Mouse (Mus musculus): ENCODE data around the gene Cacna1c. TPM values are rescaled to one million over a fixed set of nuclear protein-coding genes. Genes with fewer than 3 reads are reported as not detected.
"Not testable (repeated sequence)": the region's sequence is repeated elsewhere in the genome, so short reads cannot be mapped to it uniquely, and the experiment has no call there.

Gene Cacna1c
- polyA plus RNA-seq, 1 experiment, result 1.3 TPM

GRCm38 (mm10) chr6:118608906-118609305, 587.3 kb downstream of the Cacna1c start:
- TF ChIP-seq FLI1 (IDR thresholded peaks at IDR 0.05; ENCODE audit: low read length), result no peak
- Histone ChIP-seq H3K4me3 (replicated peaks) (no peak overlapping the region), H3K27me3 (replicated peaks) (peaks cover 51% of the 10 kb centered on the region), H3K4me1 (no peaks in the 10 kb centered on the region), H3K36me3 (replicated peaks; ENCODE audit: low read length) (no peaks in the 10 kb centered on the region), H3K9me3 (no peaks in the 10 kb centered on the region)

DNA sequence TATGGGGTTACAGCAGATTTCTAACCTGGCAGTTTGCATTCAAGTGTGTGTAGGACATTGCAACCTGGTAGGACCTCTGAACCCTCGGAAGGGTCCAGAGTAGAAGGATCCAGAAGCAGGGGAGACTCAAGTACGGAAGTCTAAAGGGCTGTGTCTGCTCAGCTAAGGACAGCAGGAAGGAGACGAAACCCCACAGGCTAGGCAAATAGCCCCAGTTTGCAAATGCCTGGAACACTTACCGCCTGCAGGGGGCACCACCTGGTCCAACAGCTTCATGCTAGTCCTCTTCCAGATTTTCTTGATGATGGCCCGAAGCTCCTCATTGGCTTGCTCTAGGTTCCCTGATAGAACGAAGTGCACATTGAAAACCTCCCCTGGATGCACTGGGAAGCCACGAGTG, 590.2 kb downstream of the Cacna1c start:
- Histone ChIP-seq H3K36me3 (replicated peaks; ENCODE audit: low read length) (no peaks in the 10 kb centered on the region), H3K9me3 (no peaks in the 10 kb centered on the region), H3K27me3 (replicated peaks) (peaks cover 59% of the 10 kb centered on the region), H3K4me3 (replicated peaks) (no peak overlapping the region), H3K4me1 (no peaks in the 10 kb centered on the region)
- TF ChIP-seq FLI1 (IDR thresholded peaks at IDR 0.05; ENCODE audit: low read length) (no peak), GATA1 (IDR thresholded peaks at IDR 0.05; ENCODE audit: borderline replicate concordance, low read length) (no peak)

DNA sequence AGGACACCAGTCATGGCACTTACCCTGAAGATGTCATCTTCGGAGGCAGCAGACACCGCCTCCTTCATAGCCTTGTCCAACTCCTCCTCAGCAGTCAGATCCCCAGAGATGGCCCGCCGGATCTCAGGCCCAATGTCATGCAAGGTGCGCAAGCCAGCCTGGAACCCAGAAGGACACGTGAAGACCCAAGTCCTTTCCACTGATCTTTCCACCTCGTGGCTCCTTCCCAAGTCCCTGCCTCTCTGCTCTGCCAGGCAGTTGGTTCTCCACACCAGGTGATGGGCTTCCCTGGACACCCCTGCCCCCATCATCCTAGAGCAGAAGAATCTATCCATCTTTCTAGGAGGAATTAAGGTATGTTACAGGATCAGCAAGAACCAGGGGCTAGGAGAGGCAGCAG, 592.4 kb downstream of the Cacna1c start:
- Histone ChIP-seq H3K9me3 (no peaks in the 10 kb centered on the region), H3K4me3 (replicated peaks) (no peak overlapping the region), H3K4me1 (no peaks in the 10 kb centered on the region), H3K27me3 (replicated peaks) (peaks cover 54% of the 10 kb centered on the region), H3K36me3 (replicated peaks; ENCODE audit: low read length) (no peaks in the 10 kb centered on the region)
- no peak for TF ChIP-seq FLI1 (IDR thresholded peaks at IDR 0.05; ENCODE audit: low read length)
- TF ChIP-seq GATA1 (IDR thresholded peaks at IDR 0.05; ENCODE audit: borderline replicate concordance, low read length), result no peak

GRCm38 (mm10) chr6:118595681-118596055, 600.5 kb downstream of the Cacna1c start:
- H3K4me3 ChIP-seq (replicated peaks), result no peak overlapping the region
- 0 out of 2 replicates have a peak, but pooled peaks cover 3% of the 10 kb centered on the region for H3K9me3 ChIP-seq
- H3K4me1 ChIP-seq, result peaks cover 18% of the 10 kb centered on the region
- TF ChIP-seq GATA1 (IDR thresholded peaks at IDR 0.05; ENCODE audit: borderline replicate concordance, low read length) (no peak), FLI1 (IDR thresholded peaks at IDR 0.05; ENCODE audit: low read length) (no peak)
- H3K27me3 ChIP-seq (replicated peaks), result peaks cover 69% of the 10 kb centered on the region
- H3K36me3 ChIP-seq (replicated peaks; ENCODE audit: low read length), result peaks cover 2% of the 10 kb centered on the region

- peaks cover 18% of the 10 kb centered on the region for H3K4me1 ChIP-seq
- H3K9me3 ChIP-seq, result 0 out of 2 replicates have a peak, but pooled peaks cover 3% of the 10 kb centered on the region
- peaks cover 73% of the 10 kb centered on the region for H3K27me3 ChIP-seq (replicated peaks)
- TF ChIP-seq FLI1 (IDR thresholded peaks at IDR 0.05; ENCODE audit: low read length) (no peak), GATA1 (IDR thresholded peaks at IDR 0.05; ENCODE audit: borderline replicate concordance, low read length) (no peak)
- peaks cover 2% of the 10 kb centered on the region for H3K36me3 ChIP-seq (replicated peaks; ENCODE audit: low read length)
- no peak overlapping the region for H3K4me3 ChIP-seq (replicated peaks)
These were observed 601.2 kb downstream of the Cacna1c start for GRCm38 (mm10) chr6:118594833-118595680.

DNA sequence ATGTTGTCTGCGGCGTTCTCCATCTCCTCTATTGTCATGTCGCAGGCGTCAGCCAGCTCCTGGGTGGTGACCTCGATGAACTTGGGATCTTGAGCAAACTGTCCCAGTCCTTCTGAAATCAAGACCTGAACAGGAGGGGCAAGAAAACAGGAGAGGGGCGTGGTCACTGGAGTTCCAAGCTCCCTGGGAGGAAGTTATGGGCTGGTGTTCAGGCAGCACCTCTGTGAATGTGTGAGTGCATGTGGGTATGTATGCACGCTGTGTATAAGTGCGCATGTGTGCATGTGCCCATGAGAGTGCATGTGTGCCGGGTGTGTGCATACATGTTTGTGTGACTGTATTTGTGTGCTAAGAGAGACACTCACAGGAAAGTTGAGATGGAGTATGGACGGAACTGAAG, 602.1 kb downstream of the Cacna1c start:
- peaks cover 77% of the 10 kb centered on the region for H3K27me3 ChIP-seq (replicated peaks)
- TF ChIP-seq GATA1 (IDR thresholded peaks at IDR 0.05; ENCODE audit: borderline replicate concordance, low read length) (no peak), FLI1 (IDR thresholded peaks at IDR 0.05; ENCODE audit: low read length) (no peak)
- peaks cover 2% of the 10 kb centered on the region for H3K36me3 ChIP-seq (replicated peaks; ENCODE audit: low read length)
- H3K4me1 ChIP-seq, result peaks cover 18% of the 10 kb centered on the region
- 0 out of 2 replicates have a peak, but pooled peaks cover 3% of the 10 kb centered on the region for H3K9me3 ChIP-seq
- peak overlapping the region; percentile 90 for H3K4me3 ChIP-seq (replicated peaks)

- Histone ChIP-seq H3K36me3 (replicated peaks; ENCODE audit: low read length) (peaks cover 2% of the 10 kb centered on the region), H3K9me3 (0 out of 2 replicates have a peak, but pooled peaks cover 3% of the 10 kb centered on the region), H3K4me1 (peaks cover 18% of the 10 kb centered on the region), H3K4me3 (replicated peaks) (peak overlapping the region; percentile 90), H3K27me3 (replicated peaks) (peaks cover 78% of the 10 kb centered on the region)
- TF ChIP-seq FLI1 (IDR thresholded peaks at IDR 0.05; ENCODE audit: low read length) (no peak), GATA1 (IDR thresholded peaks at IDR 0.05; ENCODE audit: borderline replicate concordance, low read length) (no peak)
These were observed 602.7 kb downstream of the Cacna1c start for GRCm38 (mm10) chr6:118593377-118594061.

DNA sequence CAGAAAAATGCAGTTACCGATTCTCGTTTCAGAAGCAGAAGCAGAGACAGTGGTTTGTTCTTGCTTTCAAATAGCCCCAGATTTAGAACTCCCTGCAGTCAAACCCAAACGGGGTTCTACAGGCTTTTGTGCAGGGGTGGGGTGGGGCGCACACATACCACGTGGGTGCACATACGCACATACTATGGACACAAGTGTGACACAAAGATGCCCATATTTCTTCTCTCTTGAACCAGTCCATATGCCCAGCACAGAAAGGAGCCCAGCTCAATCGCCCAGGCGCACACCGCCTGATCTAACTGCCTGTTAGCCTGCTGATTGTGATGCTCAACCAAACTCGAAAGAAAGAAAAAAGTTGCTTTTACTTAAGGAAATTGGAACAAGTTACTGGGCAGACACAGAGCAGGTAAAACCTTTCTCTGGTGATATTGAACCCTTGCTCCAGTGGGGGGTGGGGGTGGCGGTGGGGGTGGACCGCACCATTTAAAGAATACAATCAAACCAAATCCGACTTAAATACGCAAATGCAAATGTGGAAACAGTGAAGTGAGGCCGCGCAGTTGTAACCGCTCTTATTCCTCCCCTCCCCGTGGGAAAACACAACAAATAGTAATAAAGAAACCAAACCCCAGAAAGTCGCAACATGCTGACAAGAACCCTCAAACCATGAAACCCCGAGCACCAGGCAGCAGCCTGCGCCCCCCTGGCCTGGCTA, 603.4 kb downstream of the Cacna1c start:
- Histone ChIP-seq H3K4me1 (peaks cover 18% of the 10 kb centered on the region), H3K4me3 (replicated peaks) (peak overlapping the region; percentile 90), H3K27me3 (replicated peaks) (peaks cover 80% of the 10 kb centered on the region), H3K9me3 (0 out of 2 replicates have a peak, but pooled peaks cover 3% of the 10 kb centered on the region), H3K36me3 (replicated peaks; ENCODE audit: low read length) (peaks cover 2% of the 10 kb centered on the region)
- TF ChIP-seq GATA1 (IDR thresholded peaks at IDR 0.05; ENCODE audit: borderline replicate concordance, low read length) (no peak), FLI1 (IDR thresholded peaks at IDR 0.05; ENCODE audit: low read length) (no peak)

DNA sequence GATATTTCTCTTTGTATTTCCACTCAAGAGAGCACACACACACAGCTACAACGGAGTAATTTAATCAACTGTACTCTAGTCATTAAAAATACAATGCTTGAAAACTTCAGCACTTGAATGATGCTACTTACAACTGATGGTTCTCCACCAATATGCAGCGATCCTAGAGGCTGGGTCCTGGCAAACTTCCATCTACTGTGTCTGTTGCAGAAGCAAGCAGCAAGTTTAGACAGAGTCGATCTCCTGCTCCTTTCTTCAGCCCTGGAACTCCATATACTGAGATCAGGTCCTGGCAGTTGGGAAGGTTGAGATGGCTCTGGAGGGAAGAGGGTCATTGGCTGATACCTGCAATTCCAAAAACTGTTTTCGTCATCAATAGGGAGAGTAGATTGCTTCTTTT, 617.5 kb downstream of the Cacna1c start:
- H3K9me3 ChIP-seq; H3K4me1 ChIP-seq; H3K36me3 ChIP-seq (replicated peaks; ENCODE audit: low read length); H3K4me3 ChIP-seq (replicated peaks): not testable (repeated sequence)
- peaks cover 10% of the 10 kb centered on the region for H3K27me3 ChIP-seq (replicated peaks)

All from megakaryocyte, embryonic 14.5 days (primary cell).